ENCODE assay signal across 10 mouse cellular contexts in genomic region chr5:46150825-46151224, GRCm38 (mm10).
A peak's percentile ranks its signal among the peaks of the same experiment; 100 is the strongest.
DNase-seq lines count a peak whose midpoint lies in the region; ATAC-seq and TF ChIP-seq lines count a peak whose summit lies in the region.
"Had no signal": no experiment of that assay in that cellular context is flagged by ENCODE, and none has a peak within 500 bp of the region (broad histone marks: within the 10 kb centered on the region; RNA-seq: fewer than 3 reads in every experiment).

No protein-coding gene starts in this region.

- H3K36me3 ChIP-seq in midbrain, embryonic 11.5 days (ENCODE audit: control insufficient read depth, insufficient read depth, low read length) = no peaks in the 10 kb centered on the region
- H3K36me3 ChIP-seq in midbrain, embryonic 10.5 days = no peaks in the 10 kb centered on the region
- H3K36me3 ChIP-seq in hindbrain, embryonic 11.5 days (ENCODE audit: control insufficient read depth, insufficient read depth, low read length) = no peaks in the 10 kb centered on the region
- H3K36me3 ChIP-seq in neural tube, embryonic 15.5 days = no peaks in the 10 kb centered on the region
- H3K36me3 ChIP-seq in heart, embryonic 11.5 days (ENCODE audit: control insufficient read depth, insufficient read depth, low read length) = no peaks in the 10 kb centered on the region

- peaks cover 5% of the 10 kb centered on the region for H3K4me1 ChIP-seq in midbrain, embryonic 11.5 days (ENCODE audit: control insufficient read depth, insufficient read depth, low read length)
- peaks cover 12% of the 10 kb centered on the region for H3K4me1 ChIP-seq in midbrain, embryonic 10.5 days
- no peaks in the 10 kb centered on the region for H3K4me1 ChIP-seq in hindbrain, embryonic 11.5 days (replicated peaks; ENCODE audit: control insufficient read depth, insufficient read depth, low read length)
- H3K4me1 ChIP-seq in neural tube, embryonic 15.5 days = peaks cover 15% of the 10 kb centered on the region
- H3K4me1 ChIP-seq in lung, adult 2 months (ENCODE audit: control insufficient read depth, insufficient read depth, low read length) = no peaks in the 10 kb centered on the region
- H3K4me1 ChIP-seq in heart, embryonic 11.5 days (ENCODE audit: control insufficient read depth, insufficient read depth, low read length) = no peaks in the 10 kb centered on the region

- no peak for TF ChIP-seq CTCF in lung, adult 2 months (IDR thresholded peaks at IDR 0.05; ENCODE audit: insufficient read depth, low read length)

- no peaks in the 10 kb centered on the region for H3K9me3 ChIP-seq in midbrain, embryonic 11.5 days (ENCODE audit: control insufficient read depth, low read length)
- no peaks in the 10 kb centered on the region for H3K9me3 ChIP-seq in midbrain, embryonic 10.5 days (replicated peaks)
- no peaks in the 10 kb centered on the region for H3K9me3 ChIP-seq in hindbrain, embryonic 11.5 days (ENCODE audit: control insufficient read depth, low read length)
- no peaks in the 10 kb centered on the region for H3K9me3 ChIP-seq in neural tube, embryonic 15.5 days (replicated peaks)
- H3K9me3 ChIP-seq in heart, embryonic 11.5 days (replicated peaks; ENCODE audit: control insufficient read depth, low read length) = no peaks in the 10 kb centered on the region

- peak; percentile 35 to 51 for DNase-seq in cerebellum, postnatal 10 days
- DNase-seq in midbrain, embryonic 11.5 days (ENCODE audit: low spot score, missing footprints) = no peak
- no peak for DNase-seq in midbrain, embryonic 10.5 days (ENCODE audit: low spot score)
- peak; percentile 43 for DNase-seq in hindbrain, embryonic 11.5 days (ENCODE audit: low spot score)
- DNase-seq in lung, adult 2 months = no peak

- no peaks in the 10 kb centered on the region for H3K27me3 ChIP-seq in midbrain, embryonic 11.5 days (ENCODE audit: control insufficient read depth, insufficient read depth, low read length)
- H3K27me3 ChIP-seq in midbrain, embryonic 10.5 days (ENCODE audit: low read depth, poor library complexity, severe bottlenecking) = no peaks in the 10 kb centered on the region
- no peaks in the 10 kb centered on the region for H3K27me3 ChIP-seq in hindbrain, embryonic 11.5 days (ENCODE audit: control insufficient read depth, insufficient read depth, low read length)
- H3K27me3 ChIP-seq in neural tube, embryonic 15.5 days (replicated peaks) = no peaks in the 10 kb centered on the region
- H3K27me3 ChIP-seq in heart, embryonic 11.5 days (ENCODE audit: control insufficient read depth, insufficient read depth, low read length) = no peaks in the 10 kb centered on the region

- no peak for ATAC-seq in cerebellum, adult (ENCODE audit: insufficient number of reproducible peaks, low FRiP score, low TSS enrichment)
- peak; percentile 62 for ATAC-seq in midbrain, embryonic 11.5 days (ENCODE audit: low FRiP score)
- peak; percentile 85 for ATAC-seq in hindbrain, embryonic 11.5 days (ENCODE audit: low FRiP score)
- peak; percentile 58; the same call in 1 of the 2 replicates for ATAC-seq in neural tube, embryonic 15.5 days (ENCODE audit: low FRiP score)
- ATAC-seq in heart, embryonic 11.5 days (replicated peaks; ENCODE audit: insufficient number of reproducible peaks, low FRiP score, low TSS enrichment) = no peak

- no peak for TF ChIP-seq POLR2A in lung, adult 2 months (IDR thresholded peaks at IDR 0.05; ENCODE audit: borderline replicate concordance, extremely low read depth, low read depth, low read length)

- no peak overlapping the region for H3K4me2 ChIP-seq in midbrain, embryonic 11.5 days
- no peak overlapping the region for H3K4me2 ChIP-seq in hindbrain, embryonic 11.5 days (replicated peaks; ENCODE audit: low read depth, low read length)
- H3K4me2 ChIP-seq in neural tube, embryonic 15.5 days = peak overlapping the region; percentile 35
- H3K4me2 ChIP-seq in heart, embryonic 11.5 days = no peak overlapping the region

- no peak overlapping the region for H3K9ac ChIP-seq in midbrain, embryonic 11.5 days (ENCODE audit: low read length)
- no peak overlapping the region for H3K9ac ChIP-seq in hindbrain, embryonic 11.5 days (ENCODE audit: low read depth, low read length)
- no peak overlapping the region for H3K9ac ChIP-seq in neural tube, embryonic 15.5 days (replicated peaks)
- H3K9ac ChIP-seq in heart, embryonic 11.5 days (ENCODE audit: low read depth, low read length) = no peak overlapping the region
- H3K9ac ChIP-seq: liver, embryonic 14.5 days had no signal

- 57% methylated on average over 6 of the region's 6 CpGs for WGBS in midbrain, embryonic 11.5 days
- WGBS in midbrain, embryonic 10.5 days = 57% methylated on average over 6 of the region's 6 CpGs
- WGBS in hindbrain, embryonic 11.5 days = 20% methylated on average over 6 of the region's 6 CpGs
- 7% methylated on average over 6 of the region's 6 CpGs for WGBS in neural tube, embryonic 15.5 days
- 65% methylated on average over 6 of the region's 6 CpGs for WGBS in lung, adult 2 months
- WGBS in heart, embryonic 11.5 days (ENCODE audit: insufficient replicate concordance) = 65% methylated on average over 6 of the region's 6 CpGs

- H3K27ac ChIP-seq in midbrain, embryonic 11.5 days (ENCODE audit: low read depth, low read length) = no peak overlapping the region
- H3K27ac ChIP-seq in midbrain, embryonic 10.5 days (replicated peaks) = no peak overlapping the region
- H3K27ac ChIP-seq in hindbrain, embryonic 11.5 days (ENCODE audit: low read depth, low read length) = no peak overlapping the region
- no peak overlapping the region for H3K27ac ChIP-seq in neural tube, embryonic 15.5 days (replicated peaks)
- no peak overlapping the region for H3K27ac ChIP-seq in heart, embryonic 11.5 days (ENCODE audit: low read depth, low read length)
- H3K27ac ChIP-seq: liver, embryonic 14.5 days had no signal

- H3K4me3 ChIP-seq in midbrain, embryonic 11.5 days (ENCODE audit: low read depth, low read length) = no peak overlapping the region
- H3K4me3 ChIP-seq in midbrain, embryonic 10.5 days = no peak overlapping the region
- no peak overlapping the region for H3K4me3 ChIP-seq in hindbrain, embryonic 11.5 days (ENCODE audit: low read depth, low read length)
- no peak overlapping the region for H3K4me3 ChIP-seq in neural tube, embryonic 15.5 days (replicated peaks)
- H3K4me3 ChIP-seq in lung, adult 2 months (replicated peaks; ENCODE audit: extremely low read depth, low read depth, low read length) = no peak overlapping the region
- no peak overlapping the region for H3K4me3 ChIP-seq in heart, embryonic 11.5 days (ENCODE audit: low read depth, low read length)
- H3K4me3 ChIP-seq: myocyte had no signal

Comparison
In these comparisons a context has a peak if more than half of its experiments do, and no peak if none do; other contexts are left out.
1. DNase-seq: peak in cerebellum, postnatal 10 days (2 of 2) and hindbrain, embryonic 11.5 days (single experiment); none in midbrain, embryonic 11.5 days (single experiment), midbrain, embryonic 10.5 days (single experiment) and lung, adult 2 months (single experiment).
2. ATAC-seq: peak in midbrain, embryonic 11.5 days (single experiment), hindbrain, embryonic 11.5 days (single experiment) and neural tube, embryonic 15.5 days (single experiment); none in cerebellum, adult (single experiment) and heart, embryonic 11.5 days (single experiment).